Mouse (Mus musculus): ENCODE measurements around the gene Gm13103. TPM values are rescaled to one million over a fixed set of nuclear protein-coding genes. Genes with fewer than 3 reads are reported as not detected.
"Not testable (repeated sequence)": the region's sequence is repeated elsewhere in the genome, so short reads cannot be mapped to it uniquely, and the experiment has no call there.

Gene Gm13103
- not detected in 2 replicates for polyA plus RNA-seq (2015; fragmentation: Nextera tagmentation; extraction: Ambion mirVana)

DNA sequence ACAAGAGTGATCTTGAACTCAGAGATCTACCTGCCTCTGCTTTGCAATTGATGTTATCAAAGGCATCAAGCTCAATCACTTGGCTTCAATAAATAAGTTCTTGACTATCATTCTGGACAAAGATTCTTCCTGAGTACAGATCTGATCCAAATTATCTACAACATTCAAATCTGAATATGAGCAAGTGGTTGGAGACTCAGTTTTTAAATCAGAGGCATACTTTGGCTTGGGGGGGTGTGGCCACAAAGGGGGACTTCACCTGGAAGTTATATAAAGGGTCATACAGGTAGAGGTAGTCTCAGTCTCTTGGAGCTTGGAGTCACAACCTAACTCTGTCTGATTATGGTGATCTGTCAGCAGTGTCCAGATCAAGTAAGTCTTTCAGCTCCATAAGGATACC, at the start of gene Gm13103:
Gene Gm13103, plus strand, starts transcription at position 301 of the 400 bp plus-strand sequence.
- not testable (repeated sequence) for H3K36me3 ChIP-seq (ENCODE audit: control insufficient read depth, insufficient read depth, low read length); H3K27me3 ChIP-seq (ENCODE audit: control insufficient read depth, insufficient read depth, low read depth, low read length); H3K4me1 ChIP-seq (replicated peaks; ENCODE audit: control insufficient read depth, insufficient read depth, low read length); H3K4me2 ChIP-seq (ENCODE audit: low read depth, low read length); H3K27ac ChIP-seq (ENCODE audit: low read length); H3K4me3 ChIP-seq (ENCODE audit: low read length); H3K9ac ChIP-seq (ENCODE audit: low read length); ATAC-seq (ENCODE audit: low read depth); H3K9me3 ChIP-seq (ENCODE audit: control insufficient read depth, low read length)

DNA sequence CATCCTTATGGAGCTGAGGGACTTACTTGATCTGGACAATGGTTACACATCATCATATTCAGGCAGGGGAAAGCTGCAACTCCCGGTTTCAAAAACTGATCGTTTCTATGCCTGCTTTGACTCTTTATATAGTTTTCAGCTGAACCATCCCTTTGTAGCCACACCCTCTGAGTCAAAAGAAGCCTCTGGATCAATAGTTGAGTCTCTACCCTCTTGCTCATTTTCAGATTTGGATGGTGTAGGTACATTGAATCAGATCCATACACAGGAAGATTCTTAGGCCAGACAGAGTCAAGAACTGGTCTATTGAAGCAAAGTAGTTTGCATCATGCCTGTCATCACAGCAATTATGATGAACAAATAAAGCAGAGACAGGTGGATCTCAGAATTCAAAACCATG, 30.3 kb upstream of the Gm13103 start, which contains the start of gene Gm13084:
Gene Gm13084, minus strand, starts transcription at position 101 of the 400 bp plus-strand sequence.
- H3K4me1 ChIP-seq (replicated peaks; ENCODE audit: control insufficient read depth, insufficient read depth, low read length): no peaks in the 10 kb centered on the region
- H3K9me3 ChIP-seq (ENCODE audit: control insufficient read depth, low read length): peaks cover 4% of the 10 kb centered on the region; the same call in 1 of the 2 replicates
- H3K36me3 ChIP-seq (ENCODE audit: control insufficient read depth, insufficient read depth, low read length): no peaks in the 10 kb centered on the region
- no peak within 1 kb of the TSS for H3K4me2 ChIP-seq (ENCODE audit: low read depth, low read length)
- H3K9ac ChIP-seq (ENCODE audit: low read length): no peak within 1 kb of the TSS
- ATAC-seq (ENCODE audit: low read depth): no peak
- 68% methylated on average over 2 of the region's 2 CpGs for WGBS
- no peak within 1 kb of the TSS for H3K27ac ChIP-seq (ENCODE audit: low read length)
- no peaks in the 10 kb centered on the region for H3K27me3 ChIP-seq (ENCODE audit: control insufficient read depth, insufficient read depth, low read depth, low read length)
- no peak within 1 kb of the TSS for H3K4me3 ChIP-seq (ENCODE audit: low read length)

DNA sequence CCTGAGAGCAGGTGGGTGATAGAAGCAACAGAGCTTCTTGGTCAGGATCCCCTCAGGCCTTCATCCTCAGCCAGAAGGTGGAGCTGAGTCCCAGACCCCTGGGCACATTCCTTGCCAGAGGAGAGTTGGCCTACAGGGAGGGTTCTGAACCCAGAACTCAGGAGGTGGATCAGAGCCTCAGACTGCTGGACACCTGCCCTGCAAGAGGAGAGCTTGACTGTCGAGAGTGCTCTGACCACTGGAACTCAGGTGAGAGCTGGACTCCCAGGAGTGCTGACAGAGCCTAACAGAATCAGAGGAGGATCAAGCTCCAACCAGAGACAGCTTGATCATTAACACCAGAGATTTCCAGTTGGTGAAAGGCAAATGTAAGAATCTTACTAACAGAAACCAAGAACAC, 36.1 kb downstream of the Gm13103 start:
- H3K27ac ChIP-seq (ENCODE audit: low read length); H3K9ac ChIP-seq (ENCODE audit: low read length); H3K9me3 ChIP-seq (ENCODE audit: control insufficient read depth, low read length); H3K4me2 ChIP-seq (ENCODE audit: low read depth, low read length); H3K4me3 ChIP-seq (ENCODE audit: low read length); H3K4me1 ChIP-seq (replicated peaks; ENCODE audit: control insufficient read depth, insufficient read depth, low read length); H3K27me3 ChIP-seq (ENCODE audit: control insufficient read depth, insufficient read depth, low read depth, low read length); ATAC-seq (ENCODE audit: low read depth); H3K36me3 ChIP-seq (ENCODE audit: control insufficient read depth, insufficient read depth, low read length): not testable (repeated sequence)
- WGBS: 71% methylated on average over 1 of the region's 1 CpGs

DNA sequence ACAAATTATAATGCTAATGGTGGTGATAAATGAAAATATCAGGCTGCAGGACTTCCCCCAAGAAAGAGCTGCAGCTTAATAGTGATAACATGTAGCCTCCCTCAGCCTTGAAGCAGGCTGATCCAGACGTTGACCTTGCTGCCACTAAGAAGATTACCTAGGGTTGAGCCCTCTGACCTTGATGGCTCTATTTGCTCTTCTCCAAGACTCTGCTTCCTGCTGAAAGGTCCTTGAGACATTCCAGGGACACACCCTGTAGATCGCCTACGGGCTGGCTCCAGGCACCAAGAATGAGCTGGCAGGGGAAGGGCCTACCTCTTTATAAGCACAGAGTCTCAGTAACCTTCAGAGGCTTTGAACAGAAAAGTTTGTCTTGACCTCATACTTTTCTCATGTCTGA, 48.1 kb downstream of the Gm13103 start:
- not testable (repeated sequence) for H3K36me3 ChIP-seq (ENCODE audit: control insufficient read depth, insufficient read depth, low read length); H3K4me1 ChIP-seq (replicated peaks; ENCODE audit: control insufficient read depth, insufficient read depth, low read length); H3K9me3 ChIP-seq (ENCODE audit: control insufficient read depth, low read length); H3K4me2 ChIP-seq (ENCODE audit: low read depth, low read length); ATAC-seq (ENCODE audit: low read depth); H3K9ac ChIP-seq (ENCODE audit: low read length); H3K27ac ChIP-seq (ENCODE audit: low read length); H3K4me3 ChIP-seq (ENCODE audit: low read length); H3K27me3 ChIP-seq (ENCODE audit: control insufficient read depth, insufficient read depth, low read depth, low read length)
- 76% methylated on average over 3 of the region's 3 CpGs for WGBS

DNA sequence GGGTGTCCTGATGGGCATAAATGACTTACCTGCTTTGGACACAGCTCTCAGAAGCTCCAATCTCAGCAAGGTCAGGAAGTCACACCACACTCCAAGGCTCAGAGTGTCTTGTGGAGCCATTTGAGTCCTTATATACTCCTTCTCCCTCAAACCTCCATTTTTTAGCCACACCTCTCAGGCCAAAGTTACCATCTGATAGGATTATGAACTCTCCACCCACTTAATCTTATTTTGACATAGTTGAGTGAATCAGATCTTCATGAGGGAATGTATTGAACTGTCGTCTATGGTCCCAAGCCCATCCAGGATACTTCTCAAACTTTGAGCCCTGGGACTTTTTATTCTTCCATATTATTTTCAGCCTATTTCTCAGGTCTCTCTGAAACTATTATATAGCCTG, 54.0 kb downstream of the Gm13103 start, which contains the start of gene Pramef6:
Gene Pramef6, minus strand, starts transcription at position 101 of the 400 bp plus-strand sequence.
- not testable (repeated sequence) for H3K27me3 ChIP-seq (ENCODE audit: control insufficient read depth, insufficient read depth, low read depth, low read length); H3K36me3 ChIP-seq (ENCODE audit: control insufficient read depth, insufficient read depth, low read length); H3K4me3 ChIP-seq (ENCODE audit: low read length); H3K9ac ChIP-seq (ENCODE audit: low read length); H3K27ac ChIP-seq (ENCODE audit: low read length); H3K9me3 ChIP-seq (ENCODE audit: control insufficient read depth, low read length); ATAC-seq (ENCODE audit: low read depth); H3K4me2 ChIP-seq (ENCODE audit: low read depth, low read length); H3K4me1 ChIP-seq (replicated peaks; ENCODE audit: control insufficient read depth, insufficient read depth, low read length)
- WGBS: 75% methylated on average over 1 of the region's 1 CpGs

Other genes starting within 250 kb of the Gm13103 start
- not detected in 2 replicates for gene Gm13083, start 231.5 kb upstream of the Gm13103 start, polyA plus RNA-seq (2015; fragmentation: Nextera tagmentation; extraction: Ambion mirVana)
- gene Gm13088, start 189.3 kb upstream of the Gm13103 start, polyA plus RNA-seq (2015; fragmentation: Nextera tagmentation; extraction: Ambion mirVana): not detected in 2 replicates
- not detected in 2 replicates for gene Gm13089, start 143.8 kb upstream of the Gm13103 start, polyA plus RNA-seq (2015; fragmentation: Nextera tagmentation; extraction: Ambion mirVana)
- gene Gm13078, start 127.0 kb upstream of the Gm13103 start, polyA plus RNA-seq (2015; fragmentation: Nextera tagmentation; extraction: Ambion mirVana): not detected in 2 replicates
- gene Gm13023, start 57.1 kb upstream of the Gm13103 start, polyA plus RNA-seq (2015; fragmentation: Nextera tagmentation; extraction: Ambion mirVana): not detected in 2 replicates
- not detected in 2 replicates for gene Gm13084, start 30.4 kb upstream of the Gm13103 start, polyA plus RNA-seq (2015; fragmentation: Nextera tagmentation; extraction: Ambion mirVana)
- not detected in 2 replicates for gene Pramef6, start 53.9 kb downstream of the Gm13103 start, polyA plus RNA-seq (2015; fragmentation: Nextera tagmentation; extraction: Ambion mirVana)
- gene Pramef25, start 104.5 kb downstream of the Gm13103 start, polyA plus RNA-seq (2015; fragmentation: Nextera tagmentation; extraction: Ambion mirVana): not detected in 2 replicates
- gene Gm13101, start 120.5 kb downstream of the Gm13103 start, polyA plus RNA-seq (2015; fragmentation: Nextera tagmentation; extraction: Ambion mirVana): not detected in 2 replicates
- not detected in 2 replicates for gene Pramef17, start 147.9 kb downstream of the Gm13103 start, polyA plus RNA-seq (2015; fragmentation: Nextera tagmentation; extraction: Ambion mirVana)
- gene Pramel4, start 212.6 kb downstream of the Gm13103 start, polyA plus RNA-seq (2015; fragmentation: Nextera tagmentation; extraction: Ambion mirVana): not detected in 2 replicates

Data from lung, embryonic 16.5 days (tissue).